Mouse (Mus musculus) midbrain, embryonic 15.5 days (tissue): ENCODE data around the gene Lmod2. TPM values are rescaled to one million over a fixed set of nuclear protein-coding genes. Genes with fewer than 3 reads are reported as not detected.

Source experiments
- ATAC-seq: fragments of 200-750 bp; cut with Nextera tagmentation; replicated peaks from 2 replicates; pipeline ENCODE4 v1.8.0; 2017; ENCODE audit warnings: moderate TSS enrichment
- H3K27ac ChIP-seq: fragments of 300-500 bp; sonication (generic); 2 replicates; pipeline ENCODE4 v1.5.1; 2015; ENCODE audit warnings: mild to moderate bottlenecking, inconsistent platforms
- H3K27me3 ChIP-seq: fragments of 300-500 bp; sonication (generic); replicated peaks from 2 replicates; pipeline ENCODE4 v1.6.1; 2015; ENCODE audit warnings: inconsistent platforms
- H3K36me3 ChIP-seq: fragments of 300-500 bp; sonication (generic); replicated peaks from 2 replicates; pipeline ENCODE4 v1.6.1; 2015; ENCODE audit warnings: inconsistent platforms
- H3K4me1 ChIP-seq: fragments of 300-500 bp; sonication (generic); 2 replicates; pipeline ENCODE4 v1.6.1; 2015; ENCODE audit warnings: inconsistent platforms
- H3K4me2 ChIP-seq: fragments of 300-500 bp; sonication (generic); 2 replicates; pipeline ENCODE4 v1.6.1; 2015; ENCODE audit warnings: inconsistent platforms, mild to moderate bottlenecking, moderate library complexity
- H3K4me3 ChIP-seq: fragments of 300-500 bp; sonication (generic); 2 replicates; pipeline ENCODE4 v1.5.1; 2015; ENCODE audit warnings: mild to moderate bottlenecking, inconsistent platforms
- H3K9ac ChIP-seq: fragments of 300-500 bp; sonication (generic); 2 replicates; pipeline ENCODE4 v1.6.1; 2015; ENCODE audit warnings: mild to moderate bottlenecking, inconsistent platforms
- H3K9me3 ChIP-seq: fragments of 300-500 bp; sonication (generic); 2 replicates; pipeline ENCODE4 v1.6.1; 2016; ENCODE audit warnings: inconsistent platforms
- WGBS: fragments of 180-500 bp; shearing (Covaris S2); methylation state at CpG from one replicate; pipeline ENCODE4 v1.1.7; 2015; ENCODE audit warnings: mixed read lengths; 5-methylcytosine and 5-hydroxymethylcytosine counted together
- polyA plus RNA-seq: library from polyadenylated mRNA; unstranded; fragments of >200 nt; fragmentation: Nextera tagmentation; extraction: Ambion mirVana; gene quantifications from 2 replicates; pipeline ENCODE4 v1.2.1, GENCODE M21; 2015

Lmod2 gene
- polyA plus RNA-seq, 1 experiment from 2014 or later, result not detected

- Histone ChIP-seq H3K36me3 (no peaks in the 10 kb centered on the region), H3K9me3 (no peaks in the 10 kb centered on the region), H3K4me3 (no peak overlapping the region), H3K27me3 (no peaks in the 10 kb centered on the region), H3K4me1 (0 out of 2 replicates have a peak, but pooled peaks cover 4% of the 10 kb centered on the region), H3K9ac (no peak overlapping the region), H3K4me2 (no peak overlapping the region), H3K27ac (no peak overlapping the region)
- 76% methylated on average over 3 of the region's 3 CpGs for WGBS
- no peak for ATAC-seq
These were observed 14.1 kb upstream of the Lmod2 start for GRCm38 (mm10) chr6:24583456-24583855.

- H3K4me2 ChIP-seq, result no peak overlapping the region
- H3K4me1 ChIP-seq, result 0 out of 2 replicates have a peak, but pooled peaks cover 4% of the 10 kb centered on the region
- 66% methylated on average over 10 of the region's 10 CpGs for WGBS
- no peak overlapping the region for H3K4me3 ChIP-seq
- H3K9me3 ChIP-seq, result no peaks in the 10 kb centered on the region
- no peak overlapping the region for H3K27ac ChIP-seq
- no peak overlapping the region for H3K9ac ChIP-seq
- no peaks in the 10 kb centered on the region for H3K27me3 ChIP-seq
- ATAC-seq, result no peak
- no peaks in the 10 kb centered on the region for H3K36me3 ChIP-seq
These were observed 11.9 kb upstream of the Lmod2 start for GRCm38 (mm10) chr6:24585431-24586310.

DNA sequence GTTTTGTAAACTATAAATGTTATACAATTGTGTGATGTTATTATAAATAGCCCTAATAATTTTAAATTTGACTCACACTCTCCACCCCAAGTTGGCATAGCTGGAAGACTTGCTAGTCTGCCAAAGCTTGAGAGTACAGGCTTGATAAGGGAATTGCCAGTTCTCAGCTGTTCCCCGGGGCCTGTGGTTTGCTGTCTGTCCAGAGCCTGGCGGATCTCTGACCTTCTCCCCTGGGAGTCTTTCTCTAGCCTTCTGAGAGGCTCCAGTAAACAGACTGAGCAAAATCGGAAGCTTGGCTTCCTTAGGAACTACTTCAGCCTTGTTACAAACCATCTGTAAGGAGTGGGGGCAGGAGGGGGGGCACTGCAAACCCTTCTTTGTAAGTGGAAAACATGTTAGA lies 10.7 kb upstream of the Lmod2 start:
- 0 out of 2 replicates have a peak, but pooled peaks cover 4% of the 10 kb centered on the region for H3K4me1 ChIP-seq
- no peak for ATAC-seq
- WGBS, result 44% methylated on average over 3 of the region's 3 CpGs
- no peak overlapping the region for H3K4me2 ChIP-seq
- H3K4me3 ChIP-seq, result no peak overlapping the region
- H3K36me3 ChIP-seq, result no peaks in the 10 kb centered on the region
- H3K9ac ChIP-seq, result no peak overlapping the region
- no peaks in the 10 kb centered on the region for H3K27me3 ChIP-seq
- H3K27ac ChIP-seq, result no peak overlapping the region
- H3K9me3 ChIP-seq, result no peaks in the 10 kb centered on the region

- no peak overlapping the region for H3K9ac ChIP-seq
- no peak for ATAC-seq
- no peaks in the 10 kb centered on the region for H3K9me3 ChIP-seq
- no peaks in the 10 kb centered on the region for H3K36me3 ChIP-seq
- H3K27me3 ChIP-seq, result no peaks in the 10 kb centered on the region
- H3K4me3 ChIP-seq, result no peak overlapping the region
- H3K4me2 ChIP-seq, result no peak overlapping the region
- no peak overlapping the region for H3K27ac ChIP-seq
- 0 out of 2 replicates have a peak, but pooled peaks cover 4% of the 10 kb centered on the region for H3K4me1 ChIP-seq
- WGBS, result 82% methylated on average over 5 of the region's 5 CpGs
These were observed 7.3 kb upstream of the Lmod2 start for GRCm38 (mm10) chr6:24590282-24590681.

GRCm38 (mm10) chr6:24591525-24592218 lies 5.9 kb upstream of the Lmod2 start:
- H3K4me1 ChIP-seq, result 0 out of 2 replicates have a peak, but pooled peaks cover 4% of the 10 kb centered on the region
- 52% methylated on average over 10 of the region's 10 CpGs for WGBS
- ATAC-seq, result no peak

GRCm38 (mm10) chr6:24599179-24599578 lies 1.6 kb downstream of the Lmod2 start:
- no peak overlapping the region for H3K27ac ChIP-seq

More at GRCm38 (mm10) chr6:24591525-24592218, 5.9 kb upstream of the Lmod2 start:
- no peaks in the 10 kb centered on the region for H3K9me3 ChIP-seq
- no peak overlapping the region for H3K4me3 ChIP-seq
- H3K4me2 ChIP-seq, result no peak overlapping the region
- H3K27me3 ChIP-seq, result no peaks in the 10 kb centered on the region
- H3K36me3 ChIP-seq, result no peaks in the 10 kb centered on the region
- no peak overlapping the region for H3K27ac ChIP-seq
- no peak overlapping the region for H3K9ac ChIP-seq

DNA sequence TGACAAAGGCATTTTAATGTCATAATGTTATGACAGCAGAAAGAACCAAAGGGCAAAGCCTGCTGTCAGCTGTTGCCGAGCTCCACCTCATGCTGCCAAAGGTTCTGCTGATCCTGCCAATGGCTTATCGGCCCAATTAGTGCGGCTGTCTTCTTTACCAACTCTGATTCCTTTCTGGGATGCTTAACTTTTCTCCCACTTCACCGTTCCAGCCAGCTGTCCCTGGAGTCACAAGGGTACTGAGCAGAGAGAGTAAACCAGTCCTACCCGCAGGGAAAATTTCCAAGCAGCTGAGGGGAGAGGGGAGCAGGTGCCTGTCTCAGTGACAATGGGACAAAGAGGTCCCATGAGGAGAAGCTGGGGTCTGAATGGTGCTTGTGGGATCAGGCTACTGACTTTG lies 2.1 kb downstream of the Lmod2 start:
- no peaks in the 10 kb centered on the region for H3K27me3 ChIP-seq
- no peaks in the 10 kb centered on the region for H3K9me3 ChIP-seq
- 75% methylated on average over 5 of the region's 5 CpGs for WGBS
- H3K36me3 ChIP-seq, result no peaks in the 10 kb centered on the region
- no peak overlapping the region for H3K4me3 ChIP-seq
- H3K4me1 ChIP-seq, result no peaks in the 10 kb centered on the region
- no peak overlapping the region for H3K9ac ChIP-seq
- no peak overlapping the region for H3K27ac ChIP-seq
- no peak overlapping the region for H3K4me2 ChIP-seq
- ATAC-seq, result no peak

More at GRCm38 (mm10) chr6:24599179-24599578, 1.6 kb downstream of the Lmod2 start:
- no peak for ATAC-seq
- WGBS, result 91% methylated on average over 6 of the region's 6 CpGs
- H3K4me3 ChIP-seq, result no peak overlapping the region
- no peaks in the 10 kb centered on the region for H3K27me3 ChIP-seq
- no peaks in the 10 kb centered on the region for H3K9me3 ChIP-seq
- no peak overlapping the region for H3K9ac ChIP-seq
- no peaks in the 10 kb centered on the region for H3K4me1 ChIP-seq
- no peak overlapping the region for H3K4me2 ChIP-seq
- H3K36me3 ChIP-seq, result no peaks in the 10 kb centered on the region

- H3K27ac ChIP-seq, result no peak overlapping the region
- no peaks in the 10 kb centered on the region for H3K9me3 ChIP-seq
These were observed 2.6 kb downstream of the Lmod2 start for GRCm38 (mm10) chr6:24600134-24600533.

GRCm38 (mm10) chr6:24600726-24601125 lies 3.2 kb downstream of the Lmod2 start:
- Histone ChIP-seq H3K9ac (no peak overlapping the region), H3K4me3 (no peak overlapping the region), H3K27ac (no peak overlapping the region), H3K9me3 (no peaks in the 10 kb centered on the region), H3K36me3 (no peaks in the 10 kb centered on the region), H3K4me2 (no peak overlapping the region), H3K4me1 (no peaks in the 10 kb centered on the region), H3K27me3 (no peaks in the 10 kb centered on the region)
- no peak for ATAC-seq
- WGBS, result 82% methylated on average over 4 of the region's 4 CpGs

More at GRCm38 (mm10) chr6:24600134-24600533, 2.6 kb downstream of the Lmod2 start:
- Histone ChIP-seq H3K4me3 (no peak overlapping the region), H3K27me3 (no peaks in the 10 kb centered on the region), H3K4me2 (no peak overlapping the region), H3K9ac (no peak overlapping the region), H3K36me3 (no peaks in the 10 kb centered on the region), H3K4me1 (no peaks in the 10 kb centered on the region)
- ATAC-seq, result no peak
- 90% methylated on average over 6 of the region's 6 CpGs for WGBS

DNA sequence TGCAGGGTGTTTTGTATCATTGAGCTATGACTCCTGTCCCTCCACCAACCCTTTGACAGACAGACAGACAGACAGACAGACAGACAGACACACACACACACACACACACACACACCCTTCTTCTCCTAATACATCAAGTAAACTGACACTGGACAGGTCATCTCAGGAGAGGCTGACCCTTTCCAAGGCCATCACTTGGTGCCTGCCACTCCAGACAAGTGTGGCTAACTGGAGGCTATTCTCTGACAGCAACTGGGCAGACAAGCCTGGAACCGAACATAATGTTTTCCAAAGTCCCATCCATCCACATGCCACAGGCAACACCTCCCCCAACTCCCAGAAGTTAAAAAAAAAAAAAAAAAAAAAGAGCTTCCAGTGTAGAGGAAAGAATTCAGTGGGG lies 4.1 kb downstream of the Lmod2 start:
- no peak overlapping the region for H3K27ac ChIP-seq
- no peak overlapping the region for H3K4me2 ChIP-seq
- H3K36me3 ChIP-seq, result no peaks in the 10 kb centered on the region
- no peak for ATAC-seq
- no peaks in the 10 kb centered on the region for H3K9me3 ChIP-seq
- H3K27me3 ChIP-seq, result no peaks in the 10 kb centered on the region
- H3K9ac ChIP-seq, result no peak overlapping the region
- no peak overlapping the region for H3K4me3 ChIP-seq
- 71% methylated on average over 1 of the region's 1 CpGs for WGBS
- no peaks in the 10 kb centered on the region for H3K4me1 ChIP-seq

DNA sequence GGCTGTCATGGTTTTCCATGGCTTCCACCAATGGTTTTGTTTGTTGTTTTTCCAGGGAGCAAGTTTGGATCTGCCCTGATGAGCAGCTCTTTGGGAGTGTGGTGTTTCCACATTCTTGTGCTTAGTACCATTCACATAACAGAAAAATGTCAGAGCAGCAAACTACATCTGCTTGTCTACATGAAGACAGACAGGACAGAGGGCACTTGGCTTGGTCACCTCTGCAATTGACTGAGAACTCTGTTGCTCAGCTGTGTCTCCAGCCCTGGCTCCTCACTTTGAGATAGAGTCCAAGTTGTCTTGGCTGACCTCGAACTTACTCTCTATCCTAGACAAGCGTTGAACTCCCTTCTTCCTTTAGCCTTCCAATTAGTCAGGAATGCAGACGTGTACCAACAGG lies 4.8 kb downstream of the Lmod2 start:
- no peak overlapping the region for H3K27ac ChIP-seq
- H3K9me3 ChIP-seq, result no peaks in the 10 kb centered on the region
- H3K9ac ChIP-seq, result no peak overlapping the region
- no peak for ATAC-seq
- 89% methylated on average over 3 of the region's 3 CpGs for WGBS
- H3K4me1 ChIP-seq, result no peaks in the 10 kb centered on the region
- no peaks in the 10 kb centered on the region for H3K27me3 ChIP-seq
- H3K4me2 ChIP-seq, result no peak overlapping the region
- H3K36me3 ChIP-seq, result no peaks in the 10 kb centered on the region
- no peak overlapping the region for H3K4me3 ChIP-seq

DNA sequence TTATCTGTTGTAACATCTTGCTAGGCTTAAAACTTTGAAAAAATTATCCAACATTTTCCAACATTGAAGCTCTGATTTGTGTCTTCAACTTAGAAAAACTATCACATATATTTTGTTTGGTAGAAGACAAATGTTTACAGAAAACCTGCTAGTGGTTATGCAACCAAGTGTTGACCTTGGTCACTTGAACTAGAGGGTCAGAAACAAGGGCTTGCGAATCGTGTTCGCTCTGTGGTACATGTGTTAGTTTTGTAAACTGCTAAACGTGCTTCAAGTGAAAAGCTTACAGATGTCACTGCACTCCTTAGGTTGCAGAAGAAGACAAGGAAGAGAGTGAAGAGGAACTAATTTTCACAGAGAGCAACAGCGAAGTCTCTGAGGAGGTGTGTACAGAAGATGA lies 5.4 kb downstream of the Lmod2 start:
- no peak for ATAC-seq
- H3K4me1 ChIP-seq, result no peaks in the 10 kb centered on the region
- H3K27ac ChIP-seq, result no peak overlapping the region
- no peaks in the 10 kb centered on the region for H3K9me3 ChIP-seq
- H3K9ac ChIP-seq, result no peak overlapping the region
- no peak overlapping the region for H3K4me3 ChIP-seq
- no peaks in the 10 kb centered on the region for H3K27me3 ChIP-seq
- WGBS, result 94% methylated on average over 5 of the region's 5 CpGs
- H3K4me2 ChIP-seq, result no peak overlapping the region
- H3K36me3 ChIP-seq, result no peaks in the 10 kb centered on the region
